Mouse (Mus musculus): ENCODE measurements around the gene Ints2. TPM values are rescaled to one million over a fixed set of nuclear protein-coding genes. Genes with fewer than 3 reads are reported as not detected.
"Not testable (repeated sequence)": the region's sequence is repeated elsewhere in the genome, so short reads cannot be mapped to it uniquely, and the experiment has no call there.

Gene Ints2
- polyA plus RNA-seq, 1 experiment from 2014 or later, result 46.9 TPM

- Histone ChIP-seq H3K36me3 (peaks cover 72% of the 10 kb centered on the region), H3K9me3 (replicated peaks) (peaks cover 13% of the 10 kb centered on the region), H3K4me3 (no peak overlapping the region), H3K27ac (no peak overlapping the region), H3K27me3 (no peaks in the 10 kb centered on the region), H3K4me2 (replicated peaks) (no peak overlapping the region), H3K9ac (no peak overlapping the region), H3K4me1 (no peaks in the 10 kb centered on the region)
- no peak for ATAC-seq (ENCODE audit: low FRiP score)
- 97% methylated on average over 2 of the region's 2 CpGs for WGBS
These were observed 48.3 kb downstream of the Ints2 start for GRCm38 (mm10) chr11:86209123-86209522.

DNA sequence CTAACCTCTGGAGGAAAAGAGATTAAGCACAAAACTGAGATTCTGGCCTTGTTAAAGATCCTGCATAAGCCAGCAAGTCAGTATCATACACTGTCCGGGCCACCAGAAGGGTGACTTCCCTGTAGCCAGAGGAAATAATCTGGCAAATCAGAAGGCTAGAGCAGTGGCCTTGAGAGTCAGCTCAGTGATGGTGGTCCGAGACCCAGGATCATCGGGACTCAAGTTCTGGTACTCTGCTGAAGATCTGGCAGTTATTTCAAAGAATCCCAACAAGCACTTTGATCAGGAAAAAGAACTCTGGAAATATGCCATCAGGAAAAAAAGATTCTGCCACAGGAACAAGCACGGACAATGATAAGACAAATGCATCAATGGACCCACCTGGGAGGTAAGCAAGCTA, 51.5 kb downstream of the Ints2 start:
- no peak overlapping the region for H3K4me2 ChIP-seq (replicated peaks)
- no peak for ATAC-seq (ENCODE audit: low FRiP score)
- no peaks in the 10 kb centered on the region for H3K27me3 ChIP-seq
- H3K9ac ChIP-seq, result no peak overlapping the region
- 96% methylated on average over 4 of the region's 4 CpGs for WGBS
- H3K36me3 ChIP-seq, result peaks cover 68% of the 10 kb centered on the region
- H3K27ac ChIP-seq, result no peak overlapping the region
- H3K4me1 ChIP-seq, result peaks cover 11% of the 10 kb centered on the region
- no peak overlapping the region for H3K4me3 ChIP-seq
- H3K9me3 ChIP-seq (replicated peaks), result peaks cover 18% of the 10 kb centered on the region

GRCm38 (mm10) chr11:86205031-86205430, 52.3 kb downstream of the Ints2 start:
- 95% methylated on average over 5 of the region's 5 CpGs for WGBS
- Histone ChIP-seq H3K4me2 (replicated peaks) (no peak overlapping the region), H3K36me3 (peaks cover 68% of the 10 kb centered on the region), H3K9ac (no peak overlapping the region), H3K27ac (no peak overlapping the region), H3K9me3 (replicated peaks) (peaks cover 18% of the 10 kb centered on the region), H3K4me1 (peaks cover 12% of the 10 kb centered on the region), H3K4me3 (no peak overlapping the region), H3K27me3 (no peaks in the 10 kb centered on the region)
- no peak for ATAC-seq (ENCODE audit: low FRiP score)

DNA sequence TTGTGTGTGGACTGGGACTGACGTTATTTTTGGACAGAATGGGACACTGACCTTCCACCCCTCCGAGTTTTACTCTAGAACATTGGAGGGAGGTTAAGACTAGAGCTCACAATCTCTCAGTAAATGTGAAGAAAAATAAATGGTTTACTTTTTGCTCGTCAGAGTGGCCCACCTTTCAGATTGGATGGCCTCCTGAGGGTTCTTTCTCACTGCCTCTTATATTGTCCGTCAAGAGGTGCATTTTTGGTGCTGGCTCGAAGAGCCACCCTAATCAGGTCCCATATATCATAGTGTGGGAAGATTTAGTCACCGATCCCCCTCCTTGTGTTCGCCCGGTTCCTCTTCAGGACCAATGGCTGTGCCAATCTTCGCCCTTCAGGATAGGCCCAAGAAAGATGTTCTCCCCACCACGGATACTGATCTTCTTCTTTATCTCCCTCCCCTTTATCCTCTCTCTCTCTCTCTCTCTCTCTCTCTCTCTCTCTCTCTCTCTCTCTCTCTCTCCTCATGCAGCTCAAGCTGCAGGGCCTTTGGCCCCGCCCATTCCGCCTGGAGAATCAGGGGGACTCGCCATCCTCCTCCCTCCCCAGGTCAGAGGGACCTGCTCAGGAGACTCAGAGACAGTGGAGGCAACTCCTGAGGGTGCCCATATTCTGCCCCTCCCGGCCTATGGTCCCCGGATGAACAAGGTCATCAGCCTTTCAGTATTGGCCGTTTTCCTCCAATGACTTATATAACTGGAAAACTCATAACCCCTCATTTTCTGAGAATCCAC, 55.3 kb downstream of the Ints2 start:
- Histone ChIP-seq H3K9me3 (replicated peaks) (peaks cover 18% of the 10 kb centered on the region), H3K4me1 (peaks cover 15% of the 10 kb centered on the region), H3K4me3 (peak overlapping the region; percentile 73), H3K36me3 (peaks cover 46% of the 10 kb centered on the region), H3K4me2 (replicated peaks) (peak overlapping the region; percentile 65), H3K9ac (peak overlapping the region; percentile 78), H3K27ac (peak overlapping the region; percentile 71), H3K27me3 (no peaks in the 10 kb centered on the region)
- no peak for ATAC-seq (ENCODE audit: low FRiP score)
- 61% methylated on average over 16 of the region's 16 CpGs for WGBS

GRCm38 (mm10) chr11:86201037-86201786, 56.2 kb downstream of the Ints2 start, which contains the start of gene Brip1:
TSS of gene Brip1 (minus strand) at chr11:86201193.
- H3K4me1 ChIP-seq, result peaks cover 15% of the 10 kb centered on the region
- H3K36me3 ChIP-seq, result peaks cover 37% of the 10 kb centered on the region
- H3K9ac ChIP-seq, result peak within 1 kb of the TSS; percentile 78
- ATAC-seq (ENCODE audit: low FRiP score), result peak; percentile 98
- H3K4me3 ChIP-seq, result peak within 1 kb of the TSS; percentile 73
- peak within 1 kb of the TSS; percentile 71 for H3K27ac ChIP-seq
- under 1% methylated on average over 60 of the region's 60 CpGs for WGBS
- peak within 1 kb of the TSS; percentile 76 for H3K4me2 ChIP-seq (replicated peaks)
- H3K27me3 ChIP-seq, result no peaks in the 10 kb centered on the region
- H3K9me3 ChIP-seq (replicated peaks), result peaks cover 18% of the 10 kb centered on the region

DNA sequence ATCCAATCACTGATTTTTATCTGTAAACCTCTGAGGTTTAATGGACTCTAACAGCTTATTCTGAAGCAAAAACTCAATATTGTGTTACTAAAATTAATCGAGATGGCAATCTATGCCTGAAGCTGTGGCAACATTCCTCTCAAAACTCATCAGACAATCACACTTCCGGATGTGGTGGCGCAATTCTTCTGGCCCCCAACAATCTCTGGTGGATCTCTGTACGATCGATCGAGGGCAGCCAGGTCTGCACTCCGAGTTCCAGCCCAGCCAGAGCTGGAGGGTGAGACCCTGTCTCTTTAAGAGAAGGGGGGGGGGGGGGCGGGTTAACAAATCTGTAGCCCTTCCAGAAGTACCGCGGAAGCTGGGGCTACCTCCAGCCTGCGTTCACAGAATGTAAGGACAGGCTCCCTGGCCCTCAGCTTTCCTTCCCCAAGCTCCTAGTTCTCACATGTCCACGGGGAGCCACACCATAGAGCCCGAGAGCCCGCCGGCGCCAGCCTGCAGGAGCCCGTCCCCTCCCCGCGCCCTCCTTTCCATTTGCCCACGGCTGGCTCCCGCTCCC, 56.8 kb downstream of the Ints2 start:
- H3K4me1 ChIP-seq, result peaks cover 15% of the 10 kb centered on the region
- H3K4me2 ChIP-seq (replicated peaks), result peak overlapping the region; percentile 76
- peaks cover 18% of the 10 kb centered on the region for H3K9me3 ChIP-seq (replicated peaks)
- peak overlapping the region; percentile 73 for H3K4me3 ChIP-seq
- peak overlapping the region; percentile 69 for H3K27ac ChIP-seq
- peaks cover 30% of the 10 kb centered on the region for H3K36me3 ChIP-seq
- peak overlapping the region; percentile 63 for H3K9ac ChIP-seq
- WGBS, result under 1% methylated on average over 21 of the region's 21 CpGs
- peak; percentile 84 for ATAC-seq (ENCODE audit: low FRiP score)
- H3K27me3 ChIP-seq, result no peaks in the 10 kb centered on the region

DNA sequence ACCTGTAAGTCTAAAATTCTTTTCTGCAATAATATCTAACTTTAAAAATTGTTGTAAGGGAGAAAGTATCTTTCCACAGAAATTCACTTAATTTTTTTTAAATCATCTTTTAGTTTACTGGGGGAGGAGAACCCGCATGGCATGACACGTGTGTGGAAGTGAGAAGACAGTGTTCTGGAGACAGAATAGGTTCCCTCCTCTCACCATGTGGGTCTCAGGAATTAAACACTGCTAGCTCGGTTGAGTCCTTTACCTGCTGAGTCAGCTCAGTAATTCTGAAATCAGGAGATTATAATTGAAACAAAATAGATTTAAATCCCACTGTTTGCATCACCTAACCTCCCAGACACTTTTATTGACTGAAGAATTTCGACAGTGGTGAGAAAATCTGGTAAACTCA, 57.6 kb downstream of the Ints2 start:
- 65% methylated on average over 4 of the region's 4 CpGs for WGBS

GRCm38 (mm10) chr11:86185224-86185623, 72.2 kb downstream of the Ints2 start:
- not testable (repeated sequence) for H3K36me3 ChIP-seq; H3K4me2 ChIP-seq (replicated peaks); H3K4me3 ChIP-seq; H3K4me1 ChIP-seq; H3K9me3 ChIP-seq (replicated peaks); H3K9ac ChIP-seq; H3K27ac ChIP-seq; H3K27me3 ChIP-seq; ATAC-seq (ENCODE audit: low FRiP score)
- 93% methylated on average over 7 of the region's 7 CpGs for WGBS

More for the DNA sequence above, 57.6 kb downstream of the Ints2 start:
- H3K27me3 ChIP-seq, result no peaks in the 10 kb centered on the region
- peaks cover 15% of the 10 kb centered on the region for H3K4me1 ChIP-seq
- H3K27ac ChIP-seq, result no peak overlapping the region
- H3K4me3 ChIP-seq, result no peak overlapping the region
- H3K9ac ChIP-seq, result no peak overlapping the region
- H3K9me3 ChIP-seq (replicated peaks), result peaks cover 10% of the 10 kb centered on the region
- peaks cover 22% of the 10 kb centered on the region for H3K36me3 ChIP-seq
- ATAC-seq (ENCODE audit: low FRiP score), result no peak
- H3K4me2 ChIP-seq (replicated peaks), result peak overlapping the region; percentile 76

DNA sequence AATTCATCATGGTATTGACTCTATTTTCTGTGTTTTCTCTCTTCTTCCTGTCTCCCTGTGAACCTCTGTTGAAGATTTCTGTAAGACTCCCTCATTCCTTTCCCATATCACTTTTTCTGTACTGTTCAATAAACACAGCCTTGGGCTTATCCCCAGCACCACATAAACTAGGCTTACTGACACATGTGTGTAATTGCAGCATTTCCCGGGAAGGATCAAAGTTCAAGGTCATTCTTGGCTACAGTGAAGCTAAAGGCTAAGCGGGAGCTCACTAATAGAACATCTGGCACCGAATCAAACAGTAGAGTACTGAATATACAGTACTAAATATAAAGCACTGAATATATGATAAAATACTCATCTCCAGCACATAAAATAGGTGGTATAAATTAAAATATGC, 81.5 kb downstream of the Ints2 start:
- no peaks in the 10 kb centered on the region for H3K27me3 ChIP-seq
- H3K4me2 ChIP-seq (replicated peaks), result no peak overlapping the region
- no peak overlapping the region for H3K4me3 ChIP-seq
- no peak for ATAC-seq (ENCODE audit: low FRiP score)
- no peak overlapping the region for H3K27ac ChIP-seq
- no peaks in the 10 kb centered on the region for H3K4me1 ChIP-seq
- H3K9ac ChIP-seq, result no peak overlapping the region
- H3K9me3 ChIP-seq (replicated peaks), result no peaks in the 10 kb centered on the region
- no peaks in the 10 kb centered on the region for H3K36me3 ChIP-seq
- WGBS, result 82% methylated on average over 3 of the region's 3 CpGs

GRCm38 (mm10) chr11:86174173-86174572, 83.2 kb downstream of the Ints2 start:
- H3K4me3 ChIP-seq, result no peak overlapping the region
- H3K9me3 ChIP-seq (replicated peaks), result no peaks in the 10 kb centered on the region
- no peak overlapping the region for H3K4me2 ChIP-seq (replicated peaks)
- ATAC-seq (ENCODE audit: low FRiP score), result no peak
- no peaks in the 10 kb centered on the region for H3K27me3 ChIP-seq
- H3K36me3 ChIP-seq, result no peaks in the 10 kb centered on the region
- WGBS, result 61% methylated on average over 2 of the region's 2 CpGs
- H3K27ac ChIP-seq, result no peak overlapping the region
- H3K9ac ChIP-seq, result no peak overlapping the region
- H3K4me1 ChIP-seq, result no peaks in the 10 kb centered on the region

DNA sequence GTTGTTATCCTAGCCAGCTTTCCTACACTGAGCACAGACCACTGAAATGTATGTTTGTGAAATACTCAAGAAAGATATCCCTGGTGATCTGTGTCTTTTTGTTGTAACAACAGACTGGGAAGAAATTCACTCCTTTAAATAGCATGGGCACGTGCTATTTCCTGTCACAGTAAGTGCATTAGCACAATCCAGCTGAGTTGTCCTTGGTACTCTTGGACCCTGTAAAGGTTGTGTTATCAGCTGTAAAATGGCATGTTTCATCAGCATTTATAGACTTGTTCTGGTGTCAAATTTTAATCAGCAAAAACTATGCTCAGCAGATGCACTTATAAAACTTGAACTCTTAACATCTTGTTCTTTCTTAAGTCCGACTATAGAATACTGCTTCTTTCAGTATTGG, 86.6 kb downstream of the Ints2 start:
- no peak for ATAC-seq (ENCODE audit: low FRiP score)
- no peaks in the 10 kb centered on the region for H3K27me3 ChIP-seq
- H3K4me3 ChIP-seq, result no peak overlapping the region
- H3K9me3 ChIP-seq (replicated peaks), result no peaks in the 10 kb centered on the region
- no peak overlapping the region for H3K27ac ChIP-seq
- H3K36me3 ChIP-seq, result no peaks in the 10 kb centered on the region
- 96% methylated on average over 2 of the region's 2 CpGs for WGBS
- no peak overlapping the region for H3K9ac ChIP-seq
- no peak overlapping the region for H3K4me2 ChIP-seq (replicated peaks)
- no peaks in the 10 kb centered on the region for H3K4me1 ChIP-seq
